ENCODE assay signal across 9 mouse cellular contexts in genomic region chr8:123110649-123111048, GRCm38 (mm10). TPM values are rescaled to one million over a fixed set of nuclear protein-coding genes. Genes with fewer than 3 reads are reported as not detected.
DNase-seq lines count a peak whose midpoint lies in the region; ATAC-seq and TF ChIP-seq lines count a peak whose summit lies in the region.
"Had no signal": no experiment of that assay in that cellular context is flagged by ENCODE, and none has a peak within 500 bp of the region (broad histone marks: within the 10 kb centered on the region; RNA-seq: fewer than 3 reads in every experiment).

No protein-coding gene starts in this region.

- no peaks in the 10 kb centered on the region for H3K4me1 ChIP-seq in embryonic fibroblast, embryonic 13.5 days (ENCODE audit: control insufficient read depth, insufficient read depth, low read length)

- H3K27ac ChIP-seq in embryonic fibroblast, embryonic 13.5 days (ENCODE audit: insufficient read depth, low read length) = no peak overlapping the region
- H3K27ac ChIP-seq: lung, embryonic 15.5 days had no signal

- no peak for TF ChIP-seq POLR2A in embryonic fibroblast, embryonic 13.5 days (IDR thresholded peaks at IDR 0.05; ENCODE audit: low read depth, low read length)

- no peak overlapping the region for H3K4me3 ChIP-seq in embryonic fibroblast, embryonic 13.5 days (ENCODE audit: insufficient read depth, low read length)
- H3K4me3 ChIP-seq: lung, embryonic 15.5 days had no signal

- ATAC-seq in megakaryocyte progenitor cell, adult 5-6 weeks (replicated peaks; ENCODE audit: poor library complexity) = peak; percentile 79

- DNase-seq in cerebellum, adult 18-20 months = peak; percentile 48 to 53
- DNase-seq in cerebellum, postnatal 4 days (ENCODE audit: low spot score in 2 of 2) = no peak
- DNase-seq in right cerebral cortex, postnatal 14 days = peak; percentile 39
- DNase-seq in right cerebral cortex, adult 18-20 months = no peak
- DNase-seq in kidney, postnatal 14 days = peak; percentile 43
- peak; percentile 71 for DNase-seq in thymus, postnatal 0 days (ENCODE audit: low spot score)

- peak; percentile 39; the same call in 1 of the 2 replicates for TF ChIP-seq CTCF in embryonic fibroblast, embryonic 13.5 days (IDR thresholded peaks at IDR 0.05; ENCODE audit: borderline replicate concordance, insufficient read depth, low read length)

RNA-seq across cellular contexts. Expression of gene Cpne7, which starts 6.5 kb away (rescaled TPM):
- polyA plus RNA-seq in embryonic fibroblast, embryonic 13.5 days (2011; ENCODE audit: insufficient read length, low read depth, missing spikeins) = 0.80 and 0.90 TPM in 2 replicates
- not detected in 2 replicates for total RNA-seq in megakaryocyte progenitor cell, adult 5-6 weeks (2015)
- total RNA-seq in megakaryocyte progenitor cell, adult 5-6 weeks (2017) = not detected in 2 replicates
- polyA plus RNA-seq in thymus, postnatal 0 days (2015; fragmentation: Nextera tagmentation; extraction: Ambion mirVana) = 0.22 and 0.31 TPM in 2 replicates

RNA-seq across cellular contexts. Expression of gene Rpl13, which starts 8.5 kb away (rescaled TPM):
- polyA plus RNA-seq in embryonic fibroblast, embryonic 13.5 days (2011; ENCODE audit: insufficient read length, low read depth, missing spikeins) = 1,585 and 1,789 TPM in 2 replicates
- total RNA-seq in megakaryocyte progenitor cell, adult 5-6 weeks (2015) = 1,201 and 1,251 TPM in 2 replicates
- 3,072 and 3,507 TPM in 2 replicates for total RNA-seq in megakaryocyte progenitor cell, adult 5-6 weeks (2017)
- 1,818 and 1,880 TPM in 2 replicates for polyA plus RNA-seq in thymus, postnatal 0 days (2015; fragmentation: Nextera tagmentation; extraction: Ambion mirVana)

RNA-seq across cellular contexts. Expression of gene Sult5a1, which starts 47.5 kb away (rescaled TPM):
- 1.1 TPM in 1 of 2 replicates, not detected in the other for polyA plus RNA-seq in embryonic fibroblast, embryonic 13.5 days (2011; ENCODE audit: insufficient read length, low read depth, missing spikeins)
- not detected in 2 replicates for total RNA-seq in megakaryocyte progenitor cell, adult 5-6 weeks (2015)
- not detected in 2 replicates for total RNA-seq in megakaryocyte progenitor cell, adult 5-6 weeks (2017)
- 3.7 and 3.8 TPM in 2 replicates for polyA plus RNA-seq in thymus, postnatal 0 days (2015; fragmentation: Nextera tagmentation; extraction: Ambion mirVana)

RNA-seq across cellular contexts. Expression of gene Spg7, which starts 47.9 kb away (rescaled TPM):
- 52.4 and 80.7 TPM in 2 replicates for polyA plus RNA-seq in embryonic fibroblast, embryonic 13.5 days (2011; ENCODE audit: insufficient read length, low read depth, missing spikeins)
- 33.1 and 49.6 TPM in 2 replicates for total RNA-seq in megakaryocyte progenitor cell, adult 5-6 weeks (2015)
- total RNA-seq in megakaryocyte progenitor cell, adult 5-6 weeks (2017) = 61.1 and 74.1 TPM in 2 replicates
- 48.2 and 49.5 TPM in 2 replicates for polyA plus RNA-seq in thymus, postnatal 0 days (2015; fragmentation: Nextera tagmentation; extraction: Ambion mirVana)

Comparison
In these comparisons a context has a peak if more than half of its experiments do, and no peak if none do; other contexts are left out.
1. DNase-seq: peak in cerebellum, adult 18-20 months (2 of 2), right cerebral cortex, postnatal 14 days (single experiment), kidney, postnatal 14 days (single experiment) and thymus, postnatal 0 days (single experiment); none in cerebellum, postnatal 4 days (0 of 2) and right cerebral cortex, adult 18-20 months (single experiment).